Mouse (Mus musculus) liver, postnatal 0 days (tissue): ENCODE results near the gene Timd2.

Source experiments
- CTCF ChIP-seq: sonication (generic); IDR thresholded peaks from 2 replicates; pipeline ENCODE4 v1.5.1; 2016; ENCODE audit warnings: antibody characterized with exemption, low read depth
- EP300 ChIP-seq: IDR thresholded peaks from 2 replicates; pipeline ENCODE4 v1.6.1; 2016; ENCODE audit warnings: antibody characterized with exemption, low read depth, mild to moderate bottlenecking

DNA sequence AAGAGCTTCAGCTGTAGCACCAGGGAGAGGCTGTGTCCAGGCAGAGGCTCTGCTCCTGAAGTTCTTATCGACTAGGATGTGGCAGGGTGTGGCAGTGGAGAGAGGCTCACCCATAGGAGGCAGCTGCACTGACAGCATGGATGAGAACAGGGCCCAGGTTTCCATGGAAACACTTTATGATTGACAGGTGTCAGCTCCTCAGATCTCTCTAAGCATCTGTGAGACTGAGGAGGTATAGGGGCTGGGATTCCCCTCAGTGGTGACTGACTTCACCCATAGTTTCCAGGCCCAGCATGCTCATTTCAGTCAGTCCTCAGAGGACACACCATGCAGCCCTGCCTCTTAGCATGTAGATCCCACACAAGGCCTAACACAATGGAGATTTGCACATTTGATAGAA lies 24.0 kb downstream of the Timd2 start:
- TF ChIP-seq CTCF (no peak), EP300 (no peak)
